Mouse (Mus musculus) thymus, postnatal 10 days (tissue): ENCODE measurements around the gene Dbi.

ENCODE experiments used
- DNase-seq, 2 experiments: peaks; one replicate each; pipeline ENCODE4 v3.0.0; 2021; ENCODE audit warnings: low spot score in 2 of 2

Gene Dbi

DNA sequence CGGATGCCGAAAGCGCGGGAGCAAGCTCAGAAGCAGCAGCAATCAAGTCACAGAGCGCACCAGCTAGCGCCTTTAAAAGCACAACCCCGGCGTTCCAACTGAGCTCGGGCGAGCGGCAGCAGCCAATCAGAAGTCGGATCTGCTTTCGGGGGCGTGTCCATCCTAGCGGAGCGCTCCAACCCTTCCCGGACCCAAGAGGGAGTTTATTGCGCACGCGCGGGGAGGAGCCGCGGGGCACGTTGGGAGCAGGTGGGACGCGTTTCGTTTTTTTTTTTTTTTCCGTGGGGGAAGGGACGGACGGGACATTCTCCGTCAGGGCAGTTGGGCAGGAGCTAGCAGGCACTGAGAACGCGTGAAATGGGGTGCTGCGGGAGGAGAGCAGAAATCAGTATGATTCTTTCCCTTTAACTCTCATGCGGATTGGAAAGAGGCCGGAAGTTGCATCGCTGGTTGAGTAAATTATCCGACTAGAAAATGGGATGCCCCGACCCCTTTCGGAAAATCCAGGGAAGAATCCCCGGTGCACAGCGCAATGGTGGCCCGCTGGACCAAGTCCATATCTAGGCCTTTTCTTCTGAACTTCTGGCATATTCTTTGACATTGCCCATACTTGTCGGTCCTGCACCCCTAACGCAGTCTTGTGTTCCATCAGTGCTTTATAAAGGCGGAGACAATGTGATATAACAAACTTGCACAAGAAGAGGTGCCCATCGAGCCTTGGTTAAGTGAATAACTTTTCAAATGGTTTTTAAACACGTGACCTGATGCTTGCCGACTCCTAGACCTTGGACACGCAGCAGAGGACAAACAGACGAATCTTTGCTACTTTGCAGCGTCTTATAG, at the start of gene Dbi, which contains the start of gene 3110009E18Rik:
Gene Dbi, minus strand, starts transcription at position 110 of the 843 bp plus-strand sequence.
Gene 3110009E18Rik, plus strand, starts transcription at position 219 of the 843 bp plus-strand sequence.
- peak; percentile 95 to 96 for DNase-seq

GRCm38 (mm10) chr1:120170307-120170706, 49.4 kb upstream of the Dbi start:
- no peak for DNase-seq

GRCm38 (mm10) chr1:120168674-120169073, 47.8 kb upstream of the Dbi start:
- no peak for DNase-seq

DNA sequence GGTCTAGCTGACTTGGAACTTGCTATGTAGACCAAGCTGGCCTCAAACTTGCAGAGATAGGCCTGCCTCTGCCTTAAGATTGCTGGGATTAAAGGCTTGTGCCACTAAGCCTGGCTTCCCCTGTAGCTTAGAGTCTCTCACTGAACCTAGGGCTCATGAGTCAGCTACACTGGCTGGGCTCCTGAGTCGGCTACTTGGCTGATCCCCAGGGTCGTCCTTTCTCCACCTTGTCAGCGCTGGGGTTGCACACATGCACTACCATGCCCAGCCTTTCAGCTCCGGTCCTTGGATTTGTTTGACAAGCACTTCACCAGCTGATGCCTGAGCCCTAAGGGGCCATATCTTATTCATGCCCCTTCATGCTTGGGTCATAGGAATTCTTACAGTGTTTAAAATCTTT, 47.1 kb upstream of the Dbi start:
- DNase-seq, result no peak

DNA sequence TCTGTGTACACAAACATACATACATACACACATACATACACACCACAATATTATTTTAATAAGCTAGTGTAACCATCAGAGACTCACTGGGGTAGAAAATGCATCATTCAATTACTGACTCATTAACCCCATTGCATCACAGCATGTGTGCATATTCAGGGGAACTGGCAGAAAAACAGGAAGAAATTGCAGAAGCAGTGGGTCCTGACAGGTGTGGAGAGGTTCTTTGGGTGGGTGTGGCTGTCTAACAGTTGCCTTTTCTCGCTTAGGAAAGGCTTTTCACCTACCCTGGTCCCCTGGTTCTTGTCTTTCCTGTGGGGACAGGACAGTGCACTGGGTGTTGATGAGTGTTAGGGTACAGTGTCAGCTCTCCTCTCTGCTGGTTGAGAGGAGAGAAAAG, 41.7 kb upstream of the Dbi start:
- DNase-seq, result no peak

- DNase-seq, result no peak
Observed at GRCm38 (mm10) chr1:120161502-120161901, 40.6 kb upstream of the Dbi start.

DNA sequence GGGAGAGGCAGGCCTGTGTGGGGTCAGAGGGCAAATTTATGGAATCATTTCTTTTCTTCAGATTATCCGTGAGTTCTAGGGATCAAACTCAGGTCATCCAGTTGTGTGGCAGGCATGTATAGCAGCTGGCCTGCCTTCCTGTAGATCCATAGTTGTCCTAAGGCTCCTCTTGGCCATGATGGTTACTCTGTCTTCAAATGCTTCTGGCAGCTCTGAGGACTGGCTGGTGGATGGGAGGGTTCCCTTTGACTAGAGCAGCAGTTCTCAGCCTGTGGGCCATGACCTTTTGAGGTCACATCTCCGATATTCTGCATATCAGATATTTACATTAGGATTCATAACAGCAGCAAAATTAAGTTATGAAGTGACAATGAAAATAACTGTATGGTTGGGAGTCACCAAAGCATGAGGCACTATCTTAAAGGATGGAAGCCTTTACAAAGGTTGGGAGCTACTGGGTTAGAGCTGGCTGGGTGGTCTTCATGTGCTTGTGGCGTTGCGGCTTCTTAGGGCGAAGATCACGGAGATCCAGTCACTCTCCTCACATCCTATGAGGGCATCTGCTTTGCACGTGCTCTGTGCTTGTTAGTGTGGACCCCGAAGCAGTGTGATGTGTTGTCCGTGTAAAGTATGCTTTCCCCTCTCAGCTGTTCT, 37.7 kb upstream of the Dbi start:
- DNase-seq, result no peak

DNA sequence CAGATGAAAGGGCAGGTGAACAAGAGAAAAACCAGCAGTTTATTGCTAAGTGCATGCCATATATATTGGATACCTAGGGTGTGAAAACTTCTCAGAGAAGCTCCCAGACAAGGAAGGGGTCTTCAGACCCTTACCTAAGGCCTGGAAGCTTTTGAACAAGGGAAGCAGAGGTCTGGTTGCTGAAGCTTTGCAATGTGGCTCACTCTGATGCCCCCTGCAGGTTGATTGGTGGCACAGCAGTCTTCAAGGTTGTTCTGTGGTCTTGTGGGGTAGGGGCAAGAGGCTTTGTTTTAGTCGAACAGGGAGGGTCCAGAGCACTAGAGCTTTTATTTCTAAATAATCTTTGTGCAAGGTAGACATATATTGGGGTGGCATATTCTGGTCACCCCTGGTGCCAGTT, 34.4 kb upstream of the Dbi start:
- peak; percentile 5 to 32 for DNase-seq

- no peak for DNase-seq
Observed at GRCm38 (mm10) chr1:120154232-120154631, 33.4 kb upstream of the Dbi start.

DNA sequence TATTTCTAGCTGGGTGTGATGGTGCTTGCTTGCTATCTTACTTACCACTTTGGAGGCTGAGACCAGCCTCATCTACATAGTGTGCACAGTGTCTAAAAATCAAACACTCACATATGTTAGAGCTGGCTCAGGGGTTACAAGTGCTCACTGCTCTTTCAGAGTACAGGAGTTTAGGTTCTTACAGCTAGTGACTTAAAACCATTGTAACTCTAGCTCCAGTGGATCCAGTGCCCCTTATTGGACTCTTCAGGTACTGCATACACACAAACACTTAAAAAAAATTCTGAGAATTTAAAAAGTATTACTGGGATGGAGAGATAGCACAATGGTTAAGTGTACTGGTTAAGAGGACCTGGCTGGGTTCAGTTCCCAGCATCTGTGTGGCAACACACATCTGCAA, 26.1 kb upstream of the Dbi start:
- no peak for DNase-seq

- DNase-seq, result no peak
Observed at GRCm38 (mm10) chr1:120145527-120146216, 24.8 kb upstream of the Dbi start.

DNA sequence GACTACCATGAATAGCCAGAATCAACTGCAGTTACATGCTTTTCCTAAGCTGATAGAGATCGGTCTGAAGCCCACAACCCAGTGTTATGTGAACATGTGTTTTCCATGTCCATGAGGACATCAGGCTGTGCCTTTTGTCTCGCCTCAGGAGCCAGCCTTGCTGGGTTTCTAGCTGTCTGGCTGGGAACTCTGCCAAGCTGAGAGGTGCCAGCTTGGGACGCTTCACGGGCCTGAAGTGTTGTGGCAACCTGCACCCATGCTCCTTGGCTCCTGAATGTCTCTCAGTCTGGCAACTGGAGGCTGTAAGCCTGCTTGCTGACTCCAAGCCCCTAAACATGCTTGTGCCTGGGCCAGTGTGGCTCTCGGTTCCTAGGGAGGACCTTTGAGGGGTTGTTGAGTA, 21.7 kb upstream of the Dbi start:
- no peak for DNase-seq

DNA sequence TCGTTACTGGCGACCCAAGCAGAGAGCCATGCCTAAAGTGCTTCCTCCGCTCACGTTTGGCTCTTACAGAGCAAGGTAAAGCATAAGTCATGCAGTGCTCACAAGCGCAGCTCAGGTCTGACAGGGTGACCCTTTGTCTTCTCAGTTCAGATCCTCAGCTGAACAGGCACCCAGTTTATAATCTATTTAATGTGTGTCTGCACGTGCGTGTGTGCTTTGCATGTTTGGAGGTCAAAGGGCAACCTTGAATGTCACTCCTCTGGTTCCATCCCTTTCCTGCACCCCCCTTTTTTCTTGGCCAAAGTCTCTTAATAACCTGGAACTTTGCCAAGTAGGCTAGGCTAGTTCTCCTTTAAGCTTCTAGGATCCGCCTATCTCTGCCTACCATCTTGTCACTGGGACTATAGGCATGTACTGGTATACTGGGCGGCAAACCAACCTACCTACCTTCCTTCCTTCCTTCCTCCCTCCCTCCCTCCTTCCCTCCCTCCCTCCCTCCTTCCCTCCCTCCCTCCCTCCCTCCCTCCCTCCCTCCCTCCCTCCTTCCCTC, 19.3 kb upstream of the Dbi start:
- no peak for DNase-seq

GRCm38 (mm10) chr1:120138923-120139540, 18.2 kb upstream of the Dbi start:
- no peak for DNase-seq

- no peak for DNase-seq
Observed at GRCm38 (mm10) chr1:120135934-120136786, 15.3 kb upstream of the Dbi start.

- DNase-seq, result no peak
Observed at GRCm38 (mm10) chr1:120132376-120132775, 11.5 kb upstream of the Dbi start.

- no peak for DNase-seq
Observed at GRCm38 (mm10) chr1:120126318-120126717, 5.4 kb upstream of the Dbi start.

GRCm38 (mm10) chr1:120125471-120125870, 4.6 kb upstream of the Dbi start:
- DNase-seq, result no peak

DNA sequence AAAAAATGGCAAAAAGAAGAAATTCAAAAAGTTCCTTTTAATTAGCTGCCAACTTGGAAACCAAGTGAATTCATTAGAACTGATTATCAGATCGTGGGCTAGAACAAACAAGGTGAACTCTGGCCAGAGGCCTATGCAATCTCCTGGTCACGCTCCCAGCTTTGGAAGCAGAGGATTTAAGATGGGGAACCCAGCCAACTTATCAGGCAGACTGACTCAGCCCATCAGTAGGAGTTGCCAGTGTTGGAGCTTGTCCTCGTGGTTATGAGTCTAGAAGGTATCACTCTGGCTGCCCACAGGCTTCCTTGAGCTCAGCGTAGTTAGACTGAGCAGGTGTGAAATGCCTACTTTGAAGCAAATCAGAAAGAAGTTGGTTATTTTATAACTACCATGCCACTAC, 4.0 kb upstream of the Dbi start:
- DNase-seq, result no peak

- no peak for DNase-seq
Observed at GRCm38 (mm10) chr1:120122634-120123383, 1.9 kb upstream of the Dbi start.
